Mouse (Mus musculus) right cerebral cortex, postnatal 25 days (tissue): ENCODE results near the gene Yipf4.

Experiments
- DNase-seq: peaks from one replicate; pipeline ENCODE4 v3.0.0; 2022

Yipf4 gene

DNA sequence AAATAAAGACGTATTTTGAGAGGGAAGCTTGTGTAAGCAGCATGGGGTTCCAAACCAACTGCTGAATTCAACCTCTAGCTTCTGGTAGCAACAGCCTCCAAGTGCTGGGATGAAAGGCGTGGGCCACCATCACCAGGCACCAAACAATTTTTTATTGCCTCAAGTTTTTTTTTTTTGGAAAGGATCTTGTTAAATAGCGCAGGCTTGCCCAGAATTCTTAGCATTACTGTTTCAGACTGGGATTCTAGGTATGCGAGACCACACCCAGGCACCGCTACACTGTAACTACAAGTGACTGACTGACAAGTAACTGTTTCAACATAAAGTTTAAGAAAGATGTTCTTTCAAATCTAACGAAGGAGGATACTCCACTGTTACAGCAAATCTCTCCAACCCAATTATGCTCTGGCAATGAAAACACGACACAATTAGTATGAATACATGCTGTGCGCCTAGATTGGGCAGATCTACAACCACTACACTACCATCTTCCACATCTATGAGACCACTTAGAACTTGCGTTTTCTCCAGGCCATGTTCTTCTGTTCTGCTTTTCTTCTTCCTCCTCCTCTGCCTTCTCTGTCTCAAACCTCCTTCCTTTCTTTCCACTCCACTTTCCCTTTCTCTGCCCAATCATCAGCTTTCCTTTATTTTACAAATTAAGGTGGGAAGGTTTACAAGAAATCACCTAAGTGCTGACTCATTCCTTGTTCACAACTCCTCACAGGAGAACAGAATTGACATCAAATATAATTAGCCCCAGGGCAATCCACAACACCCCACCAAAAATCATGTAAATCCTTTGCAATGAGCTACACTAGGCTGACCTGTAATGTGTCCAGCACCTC, 37.7 kb downstream of the Yipf4 start:
- DNase-seq: no peak

DNA sequence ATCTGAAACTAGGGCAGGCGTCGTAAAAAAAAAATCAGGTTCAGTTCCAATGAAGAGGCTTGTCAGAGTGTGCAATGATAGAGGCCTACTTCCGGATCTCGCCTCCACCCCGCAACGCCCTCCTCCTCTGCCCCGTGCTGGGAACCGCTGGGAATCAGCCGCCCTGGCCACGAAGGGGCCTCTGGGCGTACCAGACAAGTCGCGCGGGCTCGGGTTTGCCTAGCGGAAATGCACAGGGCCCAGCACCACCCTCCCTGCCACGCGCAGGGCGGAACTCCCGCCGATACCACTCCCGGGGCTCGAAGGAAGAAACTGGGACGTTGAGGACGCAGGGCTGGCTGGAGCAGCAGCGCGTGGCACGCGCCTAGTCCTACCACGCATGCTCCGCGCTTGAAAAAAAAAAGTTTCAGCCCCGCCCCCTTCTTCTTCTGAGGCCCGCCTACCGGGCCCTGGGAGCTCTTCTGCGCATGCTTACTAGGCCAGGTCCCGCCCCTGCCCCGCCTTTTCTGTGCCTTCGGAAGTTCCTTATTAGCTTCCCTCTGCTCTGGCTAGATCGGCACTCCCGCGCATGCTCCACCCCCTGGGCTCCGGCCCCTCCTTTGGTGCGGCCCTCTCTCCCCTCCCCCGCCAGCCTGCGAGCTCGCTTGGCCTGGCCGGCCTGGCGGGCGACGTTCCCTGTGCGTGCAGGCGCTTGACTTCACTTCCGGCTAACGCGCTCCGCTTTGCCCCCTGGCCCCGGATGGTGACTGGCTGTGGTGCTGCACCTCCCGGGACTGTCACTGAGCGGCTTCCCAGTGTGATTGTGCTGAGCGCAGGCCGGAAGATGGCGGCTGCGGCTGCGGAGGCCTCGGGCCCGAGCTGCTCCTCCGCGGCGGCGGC, 38.7 kb downstream of the Yipf4 start, which contains the start of gene Birc6:
Gene Birc6 (plus strand): TSS at position 567 of the 879 bp plus-strand sequence.
- DNase-seq: peak; percentile 100

DNA sequence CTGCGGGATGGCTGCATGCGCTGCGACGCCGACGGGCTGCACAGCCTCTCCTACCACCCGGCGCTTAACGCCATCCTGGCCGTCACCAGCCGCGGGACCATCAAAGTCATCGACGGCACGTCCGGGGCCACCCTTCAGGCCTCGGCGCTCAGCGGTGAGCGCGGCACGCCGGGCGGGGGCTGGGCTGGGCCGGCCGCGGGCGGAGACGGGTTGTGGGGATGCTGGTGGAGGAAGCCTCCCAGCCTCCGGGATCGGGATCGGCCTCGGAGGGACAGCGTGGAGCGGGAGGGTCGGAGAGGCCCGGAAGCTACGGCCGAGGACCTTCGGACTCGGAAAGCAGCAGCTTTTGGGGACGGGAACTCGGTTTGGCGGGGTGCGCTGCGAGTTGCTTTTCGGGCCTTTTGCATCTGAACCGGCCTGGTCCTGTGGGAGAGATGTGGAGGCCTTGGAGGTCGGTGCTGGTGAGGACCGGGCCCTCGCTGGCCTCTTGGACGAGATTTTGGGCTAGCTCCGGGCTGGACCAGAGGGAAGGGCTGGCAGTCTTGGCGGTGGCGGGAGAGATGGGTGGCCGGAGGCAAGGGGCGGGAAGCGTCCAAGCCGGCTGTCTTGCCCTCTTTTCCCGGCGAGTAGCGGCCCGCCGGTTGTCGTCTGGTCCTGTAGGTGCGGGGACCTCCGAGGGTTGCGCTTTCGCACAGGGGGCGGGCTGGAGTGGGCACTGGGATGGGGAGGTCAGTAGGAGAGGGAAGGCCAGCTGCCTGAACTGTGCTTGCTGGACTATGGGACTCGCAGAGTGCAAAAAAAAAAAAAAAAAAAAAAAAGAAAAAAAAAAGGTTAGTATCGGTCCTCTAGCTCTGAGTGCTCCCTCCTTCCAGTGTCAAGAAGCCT, 39.6 kb downstream of the Yipf4 start:
- no peak for DNase-seq

GRCm38 (mm10) chr17:74529533-74529824, 40.2 kb downstream of the Yipf4 start:
- no peak for DNase-seq

GRCm38 (mm10) chr17:74534971-74535370, 45.7 kb downstream of the Yipf4 start:
- DNase-seq: no peak

GRCm38 (mm10) chr17:74537526-74537925, 48.2 kb downstream of the Yipf4 start:
- no peak for DNase-seq

GRCm38 (mm10) chr17:74543615-74544014, 54.3 kb downstream of the Yipf4 start:
- no peak for DNase-seq
